ENCODE assay signal across 23 mouse cellular contexts in genomic region chr10:116296439-116296838, GRCm38 (mm10). TPM values are rescaled to one million over a fixed set of nuclear protein-coding genes. Genes with fewer than 3 reads are reported as not detected.
"Had no signal": no experiment of that assay in that cellular context is flagged by ENCODE, and none has a peak within 500 bp of the region (broad histone marks: within the 10 kb centered on the region; RNA-seq: fewer than 3 reads in every experiment).

No protein-coding gene starts in this region.

- H3K36me3 ChIP-seq: kidney, embryonic 15.5 days; liver, embryonic 12.5 days; liver, embryonic 15.5 days; lung, embryonic 15.5 days; midbrain, embryonic 12.5 days; midbrain, embryonic 15.5 days; neural tube, embryonic 13.5 days; stomach, embryonic 15.5 days had no signal

- ATAC-seq: liver, embryonic 12.5 days; midbrain, embryonic 15.5 days had no signal

- H3K4me2 ChIP-seq: kidney, embryonic 15.5 days; liver, embryonic 12.5 days; liver, embryonic 15.5 days; lung, embryonic 15.5 days; midbrain, embryonic 12.5 days; midbrain, embryonic 15.5 days; neural tube, embryonic 13.5 days; stomach, embryonic 15.5 days had no signal

- DNase-seq: kidney, postnatal 10 days; kidney, postnatal 36 days; layer of hippocampus, postnatal 36 days; lung, adult 18-20 months; lung, postnatal 10 days; lung, postnatal 4 days; retina, postnatal 1 day; right cerebral cortex, postnatal 25 days; spleen, adult 18-20 months; thymus, postnatal 25 days had no signal

- H3K9ac ChIP-seq: kidney, embryonic 15.5 days; liver, embryonic 12.5 days; liver, embryonic 15.5 days; lung, embryonic 15.5 days; midbrain, embryonic 12.5 days; midbrain, embryonic 15.5 days; neural tube, embryonic 13.5 days; stomach, embryonic 15.5 days had no signal

- H3K9me3 ChIP-seq: kidney, embryonic 15.5 days; liver, embryonic 12.5 days; liver, embryonic 15.5 days; lung, embryonic 15.5 days; midbrain, embryonic 12.5 days; midbrain, embryonic 15.5 days; neural tube, embryonic 13.5 days; stomach, embryonic 15.5 days had no signal

- H3K4me1 ChIP-seq: liver, embryonic 15.5 days had no signal

- H3K27ac ChIP-seq: kidney, embryonic 15.5 days; left cerebral cortex, adult 2 months; liver, embryonic 12.5 days; liver, embryonic 15.5 days; lung, embryonic 15.5 days; midbrain, embryonic 12.5 days; midbrain, embryonic 15.5 days; neural tube, embryonic 13.5 days; stomach, embryonic 15.5 days had no signal

- H3K4me3 ChIP-seq: kidney, embryonic 15.5 days; left cerebral cortex, adult 2 months; liver, embryonic 12.5 days; liver, embryonic 15.5 days; lung, embryonic 15.5 days; midbrain, embryonic 12.5 days; midbrain, embryonic 15.5 days; myocyte; neural tube, embryonic 13.5 days; stomach, embryonic 15.5 days had no signal

RNA-seq across cellular contexts. Expression of gene Ptprb, which starts 21.1 kb away (rescaled TPM):
- total RNA-seq: megakaryocyte progenitor cell, adult 5-6 weeks; megakaryocyte-erythroid progenitor cell, adult 5-6 weeks; monocyte, adult 5-6 weeks had no signal
